Mouse (Mus musculus) limb, embryonic 12.5 days (tissue): ENCODE results near the gene Tln2. TPM values are rescaled to one million over a fixed set of nuclear protein-coding genes. Genes with fewer than 3 reads are reported as not detected.
A peak's percentile ranks its signal among the peaks of the same experiment; 100 is the strongest.

ENCODE experiments used
- ATAC-seq: fragments of 200-750 bp; cut with Nextera tagmentation; 2 replicates; pipeline ENCODE4 v1.8.0; 2017; ENCODE audit warnings: low read depth, moderate TSS enrichment; ENCODE audit not compliant: insufficient number of reproducible peaks, insufficient read depth, low FRiP score, low TSS enrichment
- H3K27ac ChIP-seq: fragments of 300-500 bp; sonication (generic); 2 replicates; pipeline ENCODE4 v1.5.1; 2016; ENCODE audit warnings: mild to moderate bottlenecking, moderate library complexity
- H3K27me3 ChIP-seq: fragments of 300-500 bp; sonication (generic); 2 replicates; pipeline ENCODE4 v1.6.1; 2016; ENCODE audit warnings: mild to moderate bottlenecking, moderate library complexity
- H3K36me3 ChIP-seq: fragments of 300-500 bp; sonication (generic); 2 replicates; pipeline ENCODE4 v1.6.1; 2016; ENCODE audit warnings: mild to moderate bottlenecking, moderate library complexity
- H3K4me1 ChIP-seq: fragments of 300-500 bp; sonication (generic); replicated peaks from 2 replicates; pipeline ENCODE4 v1.6.1; 2016
- H3K4me2 ChIP-seq: fragments of 300-500 bp; sonication (generic); 2 replicates; pipeline ENCODE4 v1.6.1; 2016; ENCODE audit warnings: mild to moderate bottlenecking, moderate library complexity
- H3K4me3 ChIP-seq: fragments of 300-500 bp; sonication (generic); replicated peaks from 2 replicates; pipeline ENCODE4 v1.5.1; 2016; ENCODE audit warnings: mild to moderate bottlenecking
- H3K9ac ChIP-seq: fragments of 300-500 bp; sonication (generic); replicated peaks from 2 replicates; pipeline ENCODE4 v1.6.1; 2016; ENCODE audit warnings: mild to moderate bottlenecking, moderate library complexity
- H3K9me3 ChIP-seq: fragments of 300-500 bp; sonication (generic); 2 replicates; pipeline ENCODE4 v1.6.1; 2016; ENCODE audit warnings: mild to moderate bottlenecking, moderate library complexity
- WGBS: fragments of 180-500 bp; shearing (Covaris S2); methylation state at CpG from one replicate; pipeline ENCODE4 v1.1.7; 2016; 5-methylcytosine and 5-hydroxymethylcytosine counted together
- polyA plus RNA-seq: library from polyadenylated mRNA; unstranded; fragments of >200 nt; fragmentation: Nextera tagmentation; extraction: Ambion mirVana; gene quantifications from 2 replicates; pipeline ENCODE4 v1.2.1, GENCODE M21; 2016

The Tln2 gene
- polyA plus RNA-seq, 1 experiment from 2014 or later, result 37.3 TPM

DNA sequence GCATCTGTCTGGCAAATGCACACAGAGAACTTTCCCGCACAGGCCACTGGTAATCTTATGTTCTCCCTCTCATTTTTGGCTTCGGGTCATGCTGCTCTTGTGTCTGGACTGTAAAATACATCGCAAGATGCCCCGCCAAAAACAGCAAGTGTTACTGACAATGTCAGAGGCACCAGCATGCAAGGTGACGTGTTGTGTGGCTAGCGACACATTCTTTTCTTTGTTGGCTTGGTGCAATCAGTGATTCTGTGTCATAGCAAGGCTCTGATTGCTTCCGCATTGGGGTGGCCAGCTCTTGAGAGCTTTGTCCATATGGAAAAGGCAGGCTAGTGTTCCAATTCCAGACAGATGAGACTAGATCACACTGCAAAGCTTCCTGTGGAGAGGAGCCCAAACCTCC is 288.8 kb downstream of the Tln2 start:
- Histone ChIP-seq H3K27ac (peak overlapping the region; percentile 26; the same call in 1 of the 2 replicates), H3K4me1 (peaks cover 33% of the 10 kb centered on the region), H3K9me3 (no peaks in the 10 kb centered on the region), H3K4me3 (no peak overlapping the region), H3K9ac (no peak overlapping the region), H3K27me3 (no peaks in the 10 kb centered on the region), H3K36me3 (no peaks in the 10 kb centered on the region), H3K4me2 (no peak overlapping the region)
- WGBS, result 79% methylated on average over 7 of the region's 7 CpGs
- ATAC-seq, result no peak

DNA sequence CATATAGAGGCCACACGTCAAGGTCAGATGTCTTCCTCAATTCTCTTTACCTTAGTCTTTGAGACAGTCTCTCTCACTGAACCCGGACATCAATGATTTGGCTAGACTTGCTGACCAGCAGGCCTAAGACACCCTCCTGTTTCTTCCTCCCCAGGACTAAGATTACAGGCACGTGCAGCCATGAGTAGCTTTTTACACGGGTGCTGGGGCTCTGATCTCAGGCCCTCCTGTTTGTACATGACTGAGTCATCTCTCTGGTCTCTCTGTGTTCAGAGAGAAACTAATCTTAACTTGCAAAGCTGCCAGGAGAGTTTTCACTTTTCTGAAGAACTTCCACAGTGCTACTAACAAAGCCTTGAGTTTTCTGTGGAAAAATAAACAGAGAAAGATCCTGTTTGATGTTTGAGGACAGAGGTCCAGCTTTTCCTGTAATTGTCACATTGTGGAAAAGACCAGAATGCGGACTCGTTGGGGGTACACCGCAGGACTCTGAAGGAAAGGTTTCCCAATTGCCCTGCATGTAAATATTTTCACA is 289.4 kb downstream of the Tln2 start:
- H3K9ac ChIP-seq, result no peak overlapping the region
- no peak for ATAC-seq
- WGBS, result 81% methylated on average over 7 of the region's 7 CpGs
- H3K4me2 ChIP-seq, result no peak overlapping the region
- H3K4me3 ChIP-seq, result no peak overlapping the region
- peak overlapping the region; percentile 57 for H3K27ac ChIP-seq
- peaks cover 39% of the 10 kb centered on the region for H3K4me1 ChIP-seq
- H3K27me3 ChIP-seq, result no peaks in the 10 kb centered on the region
- no peaks in the 10 kb centered on the region for H3K36me3 ChIP-seq
- H3K9me3 ChIP-seq, result no peaks in the 10 kb centered on the region

DNA sequence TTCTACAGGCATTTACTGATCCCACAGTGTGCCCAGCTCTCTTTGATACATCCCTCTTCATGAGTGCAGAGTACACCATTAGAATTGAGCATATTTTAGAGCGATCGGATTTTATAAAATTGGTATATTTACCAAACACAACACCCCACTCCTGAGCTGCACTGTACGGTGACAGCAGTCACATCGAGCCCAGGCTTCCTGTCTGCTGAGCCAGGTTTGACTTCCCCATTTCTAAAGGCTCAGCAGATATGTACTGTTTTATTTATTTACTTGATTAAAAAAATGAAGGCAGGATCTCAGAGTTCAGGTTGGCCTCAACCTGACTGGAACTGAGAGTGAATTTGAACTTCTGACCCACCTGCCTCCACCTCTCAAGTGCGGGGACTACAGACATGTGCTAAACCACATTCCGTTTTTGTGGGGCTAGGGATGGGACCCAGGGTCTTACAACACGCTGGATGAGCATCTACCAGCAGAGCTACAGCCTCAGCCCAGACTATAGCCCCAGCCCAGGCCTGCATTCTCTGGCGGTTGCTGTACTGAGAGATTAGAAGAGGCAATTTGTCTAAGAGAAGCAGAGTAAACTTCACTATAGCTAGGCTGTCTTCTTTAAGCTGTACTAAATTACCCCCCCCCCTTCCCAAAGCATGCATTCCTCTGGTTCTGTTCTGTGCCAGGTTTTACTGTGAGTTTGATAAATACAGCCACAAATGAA is 292.1 kb downstream of the Tln2 start:
- no peaks in the 10 kb centered on the region for H3K27me3 ChIP-seq
- WGBS, result 78% methylated on average over 8 of the region's 8 CpGs
- no peak overlapping the region for H3K4me2 ChIP-seq
- H3K4me3 ChIP-seq, result no peak overlapping the region
- H3K36me3 ChIP-seq, result no peaks in the 10 kb centered on the region
- peaks cover 42% of the 10 kb centered on the region for H3K4me1 ChIP-seq
- H3K9ac ChIP-seq, result no peak overlapping the region
- no peak for ATAC-seq
- no peak overlapping the region for H3K27ac ChIP-seq
- H3K9me3 ChIP-seq, result no peaks in the 10 kb centered on the region

DNA sequence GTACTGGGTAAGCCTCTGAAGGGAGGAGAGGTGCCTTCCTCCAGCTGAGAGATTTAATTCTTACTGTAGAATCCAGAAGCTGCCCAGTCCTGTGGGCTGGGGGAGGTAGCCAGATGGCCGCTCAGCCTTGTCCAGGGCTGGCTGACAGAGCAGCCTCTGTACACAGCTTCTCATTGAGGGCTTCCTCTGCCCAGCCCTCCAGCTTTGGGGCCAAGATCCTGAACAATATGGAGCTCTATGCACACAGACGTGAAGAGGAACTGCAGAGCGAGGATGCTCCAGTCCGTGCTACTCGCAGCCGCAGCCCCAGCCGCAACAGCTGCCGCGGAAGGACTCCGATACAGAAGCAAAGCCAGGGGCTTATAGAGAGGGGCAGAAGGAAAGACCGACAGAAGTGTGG is 294.0 kb downstream of the Tln2 start:
- 0 out of 2 replicates have a peak overlapping the region, but pooled peaks have one; percentile 12 for H3K27ac ChIP-seq
- ATAC-seq, result no peak

DNA sequence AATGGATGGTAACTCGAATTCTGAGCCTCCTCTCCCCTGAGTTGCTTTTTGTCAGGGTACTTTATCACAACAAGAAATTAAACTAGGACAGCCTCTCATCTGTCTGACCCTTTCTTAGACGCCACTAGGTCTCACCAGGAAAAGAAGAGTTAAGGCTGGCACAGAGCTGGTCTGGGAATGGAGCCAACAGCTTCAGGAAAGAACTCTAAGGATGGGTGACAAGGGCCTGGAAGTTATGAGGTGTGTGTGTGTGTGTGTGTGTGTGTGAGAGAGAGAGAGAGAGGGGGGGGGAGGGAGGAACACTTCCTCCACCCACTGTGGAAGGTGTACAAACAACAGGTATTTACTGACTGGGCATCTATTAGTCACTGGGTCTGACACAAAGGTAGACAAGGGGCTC is 294.6 kb downstream of the Tln2 start:
- H3K4me1 ChIP-seq, result peaks cover 48% of the 10 kb centered on the region
- H3K9me3 ChIP-seq, result no peaks in the 10 kb centered on the region
- no peaks in the 10 kb centered on the region for H3K36me3 ChIP-seq
- 68% methylated on average over 2 of the region's 2 CpGs for WGBS
- H3K27me3 ChIP-seq, result no peaks in the 10 kb centered on the region
- no peak overlapping the region for H3K27ac ChIP-seq
- ATAC-seq, result no peak
- no peak overlapping the region for H3K9ac ChIP-seq
- H3K4me2 ChIP-seq, result no peak overlapping the region
- no peak overlapping the region for H3K4me3 ChIP-seq

More for the DNA sequence above, 294.0 kb downstream of the Tln2 start:
- H3K4me1 ChIP-seq, result peaks cover 51% of the 10 kb centered on the region
- 84% methylated on average over 11 of the region's 11 CpGs for WGBS
- no peak overlapping the region for H3K4me2 ChIP-seq
- H3K27me3 ChIP-seq, result no peaks in the 10 kb centered on the region
- H3K9me3 ChIP-seq, result no peaks in the 10 kb centered on the region
- H3K9ac ChIP-seq, result no peak overlapping the region
- H3K36me3 ChIP-seq, result no peaks in the 10 kb centered on the region
- no peak overlapping the region for H3K4me3 ChIP-seq

DNA sequence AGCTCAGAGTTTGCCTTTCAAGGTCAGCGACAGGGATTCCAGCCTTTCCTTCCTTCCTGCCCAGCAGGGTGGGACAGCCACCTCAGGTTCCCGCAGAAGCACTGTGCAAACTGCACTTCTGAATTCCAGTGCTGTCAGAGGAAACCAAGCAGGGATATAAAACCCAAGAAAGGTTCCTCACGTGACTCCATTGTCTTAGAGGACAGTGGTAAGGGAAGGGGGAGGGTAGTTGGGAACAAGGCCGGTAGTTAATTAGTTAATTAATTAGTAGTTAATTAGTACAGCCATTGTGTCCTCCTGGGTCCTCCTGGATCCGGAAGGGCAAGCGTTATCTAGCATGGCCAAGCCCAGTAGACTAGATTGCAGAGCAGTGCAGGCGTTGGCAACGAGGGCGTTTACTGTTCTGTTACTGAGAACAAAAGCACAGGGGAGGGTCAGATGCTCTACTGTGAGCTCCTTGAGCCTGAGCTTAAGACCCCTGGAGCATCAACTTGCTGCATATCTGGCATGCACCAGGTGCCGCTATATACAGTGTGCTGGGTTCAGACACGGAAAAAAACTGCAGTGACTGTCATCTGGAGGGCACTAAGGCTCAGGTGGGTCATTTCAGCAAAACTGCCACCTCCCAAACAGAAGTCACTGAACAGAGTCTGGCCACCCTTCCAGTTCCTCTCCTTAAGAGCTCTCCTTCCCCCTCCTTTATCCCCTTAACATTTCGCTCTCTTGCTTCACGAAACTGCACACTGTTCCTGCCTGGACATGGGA is 298.5 kb downstream of the Tln2 start:
- Histone ChIP-seq H3K27me3 (no peaks in the 10 kb centered on the region), H3K4me2 (no peak overlapping the region), H3K36me3 (peaks cover 20% of the 10 kb centered on the region; the same call in 1 of the 2 replicates), H3K27ac (peak overlapping the region; percentile 78; the same call in 1 of the 2 replicates), H3K4me1 (peaks cover 24% of the 10 kb centered on the region), H3K9me3 (no peaks in the 10 kb centered on the region), H3K4me3 (no peak overlapping the region), H3K9ac (no peak overlapping the region)
- 47% methylated on average over 13 of the region's 13 CpGs for WGBS
- ATAC-seq, result 0 out of 2 replicates have a peak, but pooled peaks have one; percentile 17

DNA sequence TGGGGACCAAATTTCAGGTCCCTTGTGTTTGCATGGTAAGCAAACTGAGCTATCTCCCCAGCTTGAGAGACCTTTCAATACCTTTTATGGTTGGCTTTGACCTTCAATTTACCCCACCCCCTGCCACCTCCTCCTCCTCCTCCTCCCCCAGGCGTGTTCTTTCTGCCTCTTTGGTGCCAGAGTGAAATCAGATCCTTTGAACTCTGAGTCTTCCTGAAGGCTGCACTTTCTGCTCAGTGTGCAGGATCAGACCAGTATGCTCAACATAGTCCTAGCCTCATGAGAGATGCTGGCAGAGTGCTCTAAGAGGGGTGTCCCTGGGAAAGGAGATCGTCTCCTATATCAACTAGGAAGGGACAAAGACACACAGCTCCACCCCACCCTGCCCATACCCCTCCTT is 309.4 kb downstream of the Tln2 start:
- no peak for ATAC-seq
- peaks cover 26% of the 10 kb centered on the region for H3K4me1 ChIP-seq

DNA sequence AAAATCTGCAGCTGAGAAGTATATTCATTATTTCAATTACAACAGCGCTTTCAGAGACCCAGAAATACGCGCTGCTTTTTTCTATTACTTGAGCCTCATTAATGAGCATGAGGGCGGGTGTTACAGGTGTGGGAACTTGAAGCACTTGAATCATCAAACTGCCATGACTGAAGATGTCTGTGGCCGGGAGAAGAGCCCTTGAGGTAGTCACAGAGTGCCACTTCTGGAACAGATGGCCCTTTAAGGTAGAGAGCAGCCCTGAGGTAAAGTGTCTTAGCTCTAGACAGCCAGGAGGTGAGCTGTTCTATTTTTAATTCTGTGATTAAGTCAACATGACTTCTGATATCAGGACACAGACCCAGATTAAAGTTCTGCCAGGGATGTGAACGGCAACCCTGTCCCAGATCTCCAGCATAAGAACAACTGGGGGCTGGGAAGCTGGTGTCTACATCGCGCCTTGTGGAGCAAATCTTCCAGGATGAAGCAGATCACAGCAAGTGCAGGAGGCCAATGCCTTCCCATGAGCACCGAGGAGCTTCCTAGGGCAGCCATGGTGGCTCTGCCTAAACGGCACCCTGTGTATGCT is 312.0 kb downstream of the Tln2 start:
- Histone ChIP-seq H3K4me3 (no peak overlapping the region), H3K27ac (no peak overlapping the region), H3K4me1 (peaks cover 25% of the 10 kb centered on the region), H3K27me3 (no peaks in the 10 kb centered on the region), H3K36me3 (peaks cover 17% of the 10 kb centered on the region), H3K9me3 (peaks cover 3% of the 10 kb centered on the region; the same call in 1 of the 2 replicates), H3K4me2 (no peak overlapping the region), H3K9ac (no peak overlapping the region)
- WGBS, result 89% methylated on average over 10 of the region's 10 CpGs
- ATAC-seq, result no peak

More for the DNA sequence above, 309.4 kb downstream of the Tln2 start:
- Histone ChIP-seq H3K27ac (no peak overlapping the region), H3K4me3 (no peak overlapping the region), H3K4me2 (no peak overlapping the region), H3K27me3 (no peaks in the 10 kb centered on the region), H3K9me3 (peaks cover 3% of the 10 kb centered on the region; the same call in 1 of the 2 replicates), H3K36me3 (peaks cover 22% of the 10 kb centered on the region), H3K9ac (no peak overlapping the region)
- WGBS, result 45% methylated on average over 2 of the region's 2 CpGs

DNA sequence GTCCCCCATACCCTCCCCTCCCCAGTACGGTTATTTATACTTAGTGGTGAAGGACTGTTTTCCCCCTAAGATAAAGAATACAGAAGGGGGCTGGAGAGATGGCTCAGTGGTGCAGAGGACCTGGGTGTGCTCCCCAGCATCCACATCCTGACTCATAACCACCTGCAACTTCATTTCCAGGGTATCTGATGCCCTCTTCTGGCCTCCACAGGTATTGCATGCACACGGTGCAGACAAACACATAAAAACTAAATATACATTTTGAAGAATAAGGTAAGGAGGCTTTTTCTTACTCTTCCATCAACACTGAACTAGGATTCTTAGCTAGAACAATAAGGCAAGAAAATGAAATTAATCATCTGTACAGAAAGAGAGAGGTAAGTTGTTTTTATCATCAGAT is 314.2 kb downstream of the Tln2 start:
- WGBS, result 97% methylated on average over 2 of the region's 2 CpGs

DNA sequence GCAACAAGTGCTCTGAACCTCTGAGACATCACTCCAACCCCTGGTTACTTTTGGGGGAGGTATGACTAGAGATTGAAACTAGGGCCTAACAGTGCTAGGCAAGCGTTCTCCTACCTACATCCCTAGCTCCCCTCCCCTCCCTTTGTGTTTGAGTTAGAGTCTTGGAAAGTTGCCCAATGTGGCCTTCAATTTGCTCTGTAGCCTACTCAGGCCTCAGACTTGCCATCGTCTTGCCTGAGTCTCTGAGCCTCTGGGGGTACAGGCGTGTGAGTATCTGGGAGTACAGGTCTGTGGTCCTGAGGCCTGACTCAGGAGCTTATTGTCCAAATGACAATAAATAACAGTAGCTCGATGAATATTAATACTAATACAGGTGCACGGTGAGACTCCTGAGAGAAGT is 317.8 kb downstream of the Tln2 start:
- H3K27me3 ChIP-seq, result no peaks in the 10 kb centered on the region
- peaks cover 3% of the 10 kb centered on the region; the same call in 1 of the 2 replicates for H3K9me3 ChIP-seq
- WGBS, result 90% methylated on average over 5 of the region's 5 CpGs
- ATAC-seq, result no peak
- H3K27ac ChIP-seq, result no peak overlapping the region
- H3K4me3 ChIP-seq, result no peak overlapping the region
- H3K9ac ChIP-seq, result no peak overlapping the region
- peaks cover 35% of the 10 kb centered on the region for H3K36me3 ChIP-seq
- peaks cover 4% of the 10 kb centered on the region; the same call in 1 of the 2 replicates for H3K4me1 ChIP-seq
- H3K4me2 ChIP-seq, result no peak overlapping the region

More for the DNA sequence above, 314.2 kb downstream of the Tln2 start:
- H3K27ac ChIP-seq, result no peak overlapping the region
- no peaks in the 10 kb centered on the region for H3K27me3 ChIP-seq
- H3K9ac ChIP-seq, result no peak overlapping the region
- H3K9me3 ChIP-seq, result peaks cover 3% of the 10 kb centered on the region; the same call in 1 of the 2 replicates
- H3K36me3 ChIP-seq, result peaks cover 38% of the 10 kb centered on the region
- peaks cover 4% of the 10 kb centered on the region; the same call in 1 of the 2 replicates for H3K4me1 ChIP-seq
- H3K4me2 ChIP-seq, result no peak overlapping the region
- no peak for ATAC-seq
- H3K4me3 ChIP-seq, result no peak overlapping the region

DNA sequence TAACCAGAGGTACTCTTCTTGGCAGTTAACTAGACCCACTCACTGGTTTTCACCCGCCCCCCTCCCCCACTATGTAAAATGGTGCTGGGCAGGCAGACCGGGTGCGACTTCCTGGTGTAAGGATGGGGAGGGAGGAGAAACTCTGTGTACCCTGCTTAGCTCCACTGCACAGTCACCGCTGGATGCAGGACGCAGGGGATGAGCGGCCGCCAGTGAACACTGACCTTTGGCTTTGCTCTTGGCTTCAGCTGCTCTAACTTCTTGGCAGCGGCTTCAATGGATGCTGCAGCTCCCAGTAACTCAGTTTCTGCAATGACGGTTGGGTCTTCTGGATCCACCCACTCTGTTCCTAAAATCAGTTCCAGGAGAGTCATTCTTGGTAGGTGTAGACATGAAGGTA is 319.0 kb downstream of the Tln2 start:
- Histone ChIP-seq H3K4me2 (no peak overlapping the region), H3K4me3 (no peak overlapping the region), H3K9ac (no peak overlapping the region), H3K36me3 (peaks cover 35% of the 10 kb centered on the region), H3K4me1 (peaks cover 7% of the 10 kb centered on the region), H3K27ac (no peak overlapping the region), H3K27me3 (no peaks in the 10 kb centered on the region), H3K9me3 (peaks cover 3% of the 10 kb centered on the region; the same call in 1 of the 2 replicates)
- 91% methylated on average over 9 of the region's 9 CpGs for WGBS
- ATAC-seq, result no peak
